Mouse (Mus musculus) intestine, embryonic 14.5 days (tissue): ENCODE results near the gene Ccdc183. TPM values are rescaled to one million over a fixed set of nuclear protein-coding genes. Genes with fewer than 3 reads are reported as not detected.

Experiments used
- polyA plus RNA-seq: library from polyadenylated mRNA; unstranded; fragments of >200 nt; fragmentation: Nextera tagmentation; extraction: Ambion mirVana; gene quantifications from 2 replicates; pipeline ENCODE4 v1.2.1, GENCODE M21; 2014

Gene Ccdc183
- polyA plus RNA-seq, 1 experiment from 2014 or later, result 0.24 TPM

Other genes starting within 250 kb of the Ccdc183 start
- 43.2 and 47.4 TPM in 2 replicates for gene Sapcd2, start 245.4 kb downstream of the Ccdc183 start, polyA plus RNA-seq
- gene Entpd2, start 221.8 kb downstream of the Ccdc183 start, polyA plus RNA-seq, result 5.9 and 7.4 TPM in 2 replicates
- 42.2 and 45.4 TPM in 2 replicates for gene Npdc1, start 218.3 kb downstream of the Ccdc183 start, polyA plus RNA-seq
- 0.15 TPM in 1 of 2 replicates, not detected in the other for gene Fut7, start 194.4 kb downstream of the Ccdc183 start, polyA plus RNA-seq
- gene Abca2, start 189.0 kb downstream of the Ccdc183 start, polyA plus RNA-seq, result 4.8 and 4.9 TPM in 2 replicates
- 1.8 and 2.0 TPM in 2 replicates for gene Clic3, start 160.8 kb downstream of the Ccdc183 start, polyA plus RNA-seq
- gene Paxx, start 156.6 kb downstream of the Ccdc183 start, polyA plus RNA-seq, result 25.0 and 27.4 TPM in 2 replicates
- gene Ptgds, start 147.6 kb downstream of the Ccdc183 start, polyA plus RNA-seq, result 6.2 and 7.9 TPM in 2 replicates
- gene Lcn12, start 123.8 kb downstream of the Ccdc183 start, polyA plus RNA-seq, result not detected in 2 replicates
- gene Fbxw5, start 116.9 kb downstream of the Ccdc183 start, polyA plus RNA-seq, result 72.9 and 79.3 TPM in 2 replicates
- 5.9 and 6.3 TPM in 2 replicates for gene C8g, start 116.0 kb downstream of the Ccdc183 start, polyA plus RNA-seq
- gene Traf2, start 70.7 kb downstream of the Ccdc183 start, polyA plus RNA-seq, result 31.2 and 32.0 TPM in 2 replicates
- 356 and 385 TPM in 2 replicates for gene Edf1, start 59.8 kb downstream of the Ccdc183 start, polyA plus RNA-seq
- gene Mamdc4, start 42.8 kb downstream of the Ccdc183 start, polyA plus RNA-seq, result 59.1 and 85.2 TPM in 2 replicates
- 278 and 287 TPM in 2 replicates for gene Phpt1, start 42.5 kb downstream of the Ccdc183 start, polyA plus RNA-seq
- gene Ajm1, start 35.9 kb downstream of the Ccdc183 start, polyA plus RNA-seq, result 1.8 and 2.0 TPM in 2 replicates
- 59.2 and 65.6 TPM in 2 replicates for gene Rabl6, start 9.2 kb downstream of the Ccdc183 start, polyA plus RNA-seq
- 25.7 and 26.7 TPM in 2 replicates for gene Tmem141, start 4.3 kb upstream of the Ccdc183 start, polyA plus RNA-seq
- gene Fcna, start 10.4 kb upstream of the Ccdc183 start, polyA plus RNA-seq, result 1.5 and 1.6 TPM in 2 replicates
- gene Lcn8, start 35.4 kb upstream of the Ccdc183 start, polyA plus RNA-seq, result not detected in 2 replicates
- gene Lcn5, start 40.3 kb upstream of the Ccdc183 start, polyA plus RNA-seq, result not detected in 2 replicates
- not detected in 2 replicates for gene Lcn6, start 59.1 kb upstream of the Ccdc183 start, polyA plus RNA-seq
- gene Lcn10, start 65.0 kb upstream of the Ccdc183 start, polyA plus RNA-seq, result not detected in 2 replicates
- gene Obp2a, start 82.4 kb upstream of the Ccdc183 start, polyA plus RNA-seq, result not detected in 2 replicates
- gene Bmyc, start 89.1 kb upstream of the Ccdc183 start, polyA plus RNA-seq, result 95.4 and 106 TPM in 2 replicates
- gene Obp2b, start 119.3 kb upstream of the Ccdc183 start, polyA plus RNA-seq, result not detected in 2 replicates
- gene Lcn3, start 147.9 kb upstream of the Ccdc183 start, polyA plus RNA-seq, result not detected in 2 replicates
- not detected in 2 replicates for gene Lcn11, start 159.3 kb upstream of the Ccdc183 start, polyA plus RNA-seq
- gene Gm13539, start 164.6 kb upstream of the Ccdc183 start, polyA plus RNA-seq, result not detected in 2 replicates
- not detected in 2 replicates for gene Glt6d1, start 198.2 kb upstream of the Ccdc183 start, polyA plus RNA-seq
- not detected in 2 replicates for gene Lcn9, start 205.5 kb upstream of the Ccdc183 start, polyA plus RNA-seq
- not detected in 2 replicates for gene Sohlh1, start 229.6 kb upstream of the Ccdc183 start, polyA plus RNA-seq
- gene Kcnt1, start 246.1 kb upstream of the Ccdc183 start, polyA plus RNA-seq, result 0.34 and 0.46 TPM in 2 replicates